12 mouse cellular contexts compared by ENCODE assay signal in genomic region chr1:126469818-126470544, GRCm38 (mm10).
DNase-seq lines count a peak whose midpoint lies in the region; ATAC-seq and TF ChIP-seq lines count a peak whose summit lies in the region.
"Had no signal": no experiment of that assay in that cellular context is flagged by ENCODE, and none has a peak within 500 bp of the region (broad histone marks: within the 10 kb centered on the region; RNA-seq: fewer than 3 reads in every experiment).

No protein-coding gene starts in this region.

- no peak for TF ChIP-seq POLR2A in brain, embryonic 14.5 days (IDR thresholded peaks at IDR 0.05; ENCODE audit: borderline replicate concordance, extremely low read depth, insufficient read depth, insufficient read length, poor library complexity, severe bottlenecking)

- intact Hi-C loops in left cerebral cortex, postnatal 25 days (cut with DNase I) = no loop called here

- TF ChIP-seq CTCF in hindbrain, postnatal 0 days (IDR thresholded peaks at IDR 0.05; ENCODE audit: low read depth) = no peak
- no peak for TF ChIP-seq CTCF in brain, embryonic 14.5 days (IDR thresholded peaks at IDR 0.05; ENCODE audit: borderline replicate concordance, extremely low read depth, insufficient read depth, insufficient read length)

- H3K9ac ChIP-seq in hindbrain, postnatal 0 days (replicated peaks; ENCODE audit: low read length) = no peak overlapping the region
- no peak overlapping the region for H3K9ac ChIP-seq in hindbrain, embryonic 12.5 days
- H3K9ac ChIP-seq: heart, embryonic 12.5 days had no signal

- 30% methylated on average over 5 of the region's 5 CpGs for WGBS in hindbrain, postnatal 0 days
- 39% methylated on average over 5 of the region's 5 CpGs for WGBS in hindbrain, embryonic 12.5 days

- no peaks in the 10 kb centered on the region for H3K36me3 ChIP-seq in hindbrain, postnatal 0 days (ENCODE audit: insufficient read depth, low read length)
- H3K36me3 ChIP-seq in hindbrain, embryonic 12.5 days = no peaks in the 10 kb centered on the region
- H3K36me3 ChIP-seq: heart, embryonic 12.5 days had no signal

- H3K27ac ChIP-seq in hindbrain, postnatal 0 days = no peak overlapping the region
- H3K27ac ChIP-seq in hindbrain, embryonic 12.5 days = no peak overlapping the region
- H3K27ac ChIP-seq: left cerebral cortex, adult 2 months had no signal

- no peak for ATAC-seq in hindbrain, postnatal 0 days
- ATAC-seq in hindbrain, embryonic 12.5 days (ENCODE audit: low FRiP score) = no peak

- no peak overlapping the region for H3K4me3 ChIP-seq in hindbrain, postnatal 0 days (ENCODE audit: low read length)
- H3K4me3 ChIP-seq in hindbrain, embryonic 12.5 days = no peak overlapping the region
- H3K4me3 ChIP-seq: heart, embryonic 12.5 days; left cerebral cortex, adult 2 months had no signal

- no peak overlapping the region for H3K4me2 ChIP-seq in hindbrain, postnatal 0 days (ENCODE audit: low read depth, low read length)
- no peak overlapping the region for H3K4me2 ChIP-seq in hindbrain, embryonic 12.5 days (replicated peaks)
- H3K4me2 ChIP-seq: heart, embryonic 12.5 days had no signal

- 0 out of 2 replicates have a peak, but pooled peaks cover 12% of the 10 kb centered on the region for H3K4me1 ChIP-seq in hindbrain, postnatal 0 days (ENCODE audit: insufficient read depth, low read length)
- H3K4me1 ChIP-seq in hindbrain, embryonic 12.5 days = peaks cover 7% of the 10 kb centered on the region

- no peaks in the 10 kb centered on the region for H3K9me3 ChIP-seq in hindbrain, postnatal 0 days (ENCODE audit: low read length)
- no peaks in the 10 kb centered on the region for H3K9me3 ChIP-seq in hindbrain, embryonic 12.5 days (replicated peaks)
- H3K9me3 ChIP-seq: heart, embryonic 12.5 days had no signal

- DNase-seq in hindbrain, postnatal 0 days (ENCODE audit: low spot score) = peak; percentile 73
- DNase-seq in brain, embryonic 14.5 days (ENCODE audit: low read depth) = peak; percentile 93
- peak; percentile 27 for DNase-seq in cerebellum, adult 8-10 months
- peak; percentile 52 to 81 for DNase-seq in left cerebral cortex, postnatal 25 days (ENCODE audit: low spot score in 2 of 2)
- no peak for DNase-seq in testis, postnatal 10 days (ENCODE audit: low spot score)
- no peak for DNase-seq in adrenal gland, postnatal 10 days
- no peak for DNase-seq in thymus, postnatal 0 days (ENCODE audit: low spot score)
- DNase-seq: lung, postnatal 14 days; thymus, adult 2 months had no signal

- no peaks in the 10 kb centered on the region for H3K27me3 ChIP-seq in hindbrain, postnatal 0 days (ENCODE audit: insufficient read depth, low read length)
- H3K27me3 ChIP-seq in hindbrain, embryonic 12.5 days = no peaks in the 10 kb centered on the region
- H3K27me3 ChIP-seq: heart, embryonic 12.5 days had no signal

Comparison
In these comparisons a context has a peak if more than half of its experiments do, and no peak if none do; other contexts are left out.
1. DNase-seq: peak in hindbrain, postnatal 0 days (single experiment), brain, embryonic 14.5 days (single experiment), cerebellum, adult 8-10 months (single experiment) and left cerebral cortex, postnatal 25 days (2 of 2); none in testis, postnatal 10 days (single experiment), adrenal gland, postnatal 10 days (single experiment) and thymus, postnatal 0 days (single experiment).